Mouse (Mus musculus) ES-CJ7 (cell line): ENCODE results near the gene Tiam2.

Experiments used
- DNase-seq: peaks from one replicate; pipeline ENCODE4 v3.0.0; 2011; ENCODE audit warnings: low read depth, low spot score

Tiam2 gene

GRCm38 (mm10) chr17:3338821-3339220 is 12.4 kb downstream of the Tiam2 start:
- DNase-seq, result no peak

DNA sequence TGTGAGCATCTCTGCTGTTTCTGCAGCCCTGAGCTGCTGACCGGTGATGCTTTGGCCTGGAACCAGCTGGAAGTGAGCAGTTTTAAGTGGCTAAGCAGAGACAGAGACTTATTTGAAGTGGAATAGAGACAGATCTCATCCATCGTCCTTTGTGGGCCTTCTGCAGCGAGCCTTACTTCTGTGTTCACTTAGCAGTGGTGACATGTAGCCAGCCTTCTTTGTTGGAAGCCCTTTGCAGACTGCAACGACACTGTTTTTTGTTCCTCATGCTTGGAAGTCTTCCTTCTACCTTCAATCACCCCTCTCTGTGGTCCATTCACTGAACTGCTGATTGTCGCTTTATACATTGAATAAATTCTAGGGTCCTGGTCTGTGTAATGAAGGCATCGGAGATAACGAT is 18.5 kb downstream of the Tiam2 start:
- DNase-seq, result no peak

GRCm38 (mm10) chr17:3345276-3345885 is 19.0 kb downstream of the Tiam2 start:
- DNase-seq, result no peak

DNA sequence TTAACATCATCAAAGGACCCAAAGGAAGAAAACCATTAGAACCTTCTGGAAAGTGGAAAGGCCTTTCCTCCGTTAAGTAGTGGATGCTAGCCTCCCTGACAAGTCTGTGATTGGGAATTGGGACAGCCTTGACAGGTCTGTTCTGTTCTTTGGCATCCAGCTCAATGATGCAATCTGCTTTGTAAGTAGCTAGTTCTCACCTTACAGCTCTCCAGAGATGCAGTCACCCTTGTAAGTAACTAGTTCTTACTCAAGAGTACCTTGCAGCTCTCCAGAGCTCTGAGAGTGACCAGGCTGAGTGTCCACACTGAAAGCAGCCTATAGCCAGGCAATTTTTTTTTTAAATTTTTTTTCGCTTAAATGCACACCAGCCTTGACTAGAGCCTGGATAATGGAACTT is 21.4 kb downstream of the Tiam2 start:
- DNase-seq, result no peak

GRCm38 (mm10) chr17:3349331-3349730 is 23.0 kb downstream of the Tiam2 start:
- DNase-seq, result no peak

DNA sequence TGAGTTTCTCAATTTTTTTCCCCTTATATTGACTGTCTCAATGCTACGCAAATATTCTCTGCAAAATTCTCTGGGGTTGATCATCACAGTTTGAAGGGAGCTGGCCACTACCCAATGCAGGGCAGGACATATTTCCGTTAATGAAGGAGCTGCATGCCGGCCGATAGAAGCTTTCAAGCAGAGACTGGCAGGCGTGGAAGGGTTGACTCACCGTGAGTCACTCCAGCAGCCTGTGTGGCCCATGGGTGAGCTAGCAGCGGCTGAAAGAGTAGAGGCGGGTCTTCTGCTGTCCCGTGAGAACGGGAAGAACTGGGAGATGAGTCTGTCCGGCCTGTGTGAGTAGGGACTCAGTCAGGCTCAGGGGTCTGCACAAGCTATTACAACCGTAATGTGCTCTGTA is 23.6 kb downstream of the Tiam2 start:
- peak; percentile 7 for DNase-seq

DNA sequence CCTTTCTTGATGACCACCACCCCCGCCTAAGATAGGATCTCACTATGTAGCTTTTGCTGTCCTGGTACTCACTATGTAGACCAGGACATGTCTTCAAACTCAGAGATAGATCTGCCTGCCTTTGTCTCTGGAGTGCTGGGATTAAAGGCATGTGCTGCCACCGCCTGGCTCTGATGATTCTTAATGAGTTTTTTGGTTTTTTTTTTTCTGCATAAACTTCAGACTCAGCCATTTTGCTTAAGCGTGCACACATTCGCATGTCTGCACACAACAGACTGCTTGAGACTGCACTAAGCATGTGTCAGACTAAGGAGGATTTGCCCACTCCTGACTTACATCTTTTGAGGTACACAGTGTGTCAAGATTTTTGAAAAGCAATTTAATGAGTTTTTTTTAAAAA is 24.0 kb downstream of the Tiam2 start:
- DNase-seq, result no peak

DNA sequence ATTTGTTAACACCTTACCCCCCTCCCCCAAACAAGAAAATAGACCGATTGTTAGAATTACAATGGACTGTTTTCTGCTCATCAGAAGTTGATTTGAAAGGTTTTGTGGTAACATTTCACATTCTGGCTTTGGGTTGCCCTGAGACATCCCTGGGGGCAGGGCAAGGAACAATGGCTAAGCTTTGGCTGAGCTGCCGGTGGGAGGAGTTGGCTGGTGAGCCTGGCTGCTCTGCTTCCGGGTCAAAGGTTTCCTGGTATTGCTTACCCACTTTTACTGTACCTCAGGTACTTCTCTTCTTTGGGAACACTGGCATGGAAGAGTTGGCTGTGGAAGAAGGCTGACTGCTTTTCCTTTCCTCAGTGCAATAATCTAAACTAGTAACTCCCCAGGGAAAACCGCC is 25.3 kb downstream of the Tiam2 start:
- DNase-seq, result peak; percentile 46

GRCm38 (mm10) chr17:3353141-3353540 is 26.8 kb downstream of the Tiam2 start:
- peak; percentile 60 for DNase-seq

DNA sequence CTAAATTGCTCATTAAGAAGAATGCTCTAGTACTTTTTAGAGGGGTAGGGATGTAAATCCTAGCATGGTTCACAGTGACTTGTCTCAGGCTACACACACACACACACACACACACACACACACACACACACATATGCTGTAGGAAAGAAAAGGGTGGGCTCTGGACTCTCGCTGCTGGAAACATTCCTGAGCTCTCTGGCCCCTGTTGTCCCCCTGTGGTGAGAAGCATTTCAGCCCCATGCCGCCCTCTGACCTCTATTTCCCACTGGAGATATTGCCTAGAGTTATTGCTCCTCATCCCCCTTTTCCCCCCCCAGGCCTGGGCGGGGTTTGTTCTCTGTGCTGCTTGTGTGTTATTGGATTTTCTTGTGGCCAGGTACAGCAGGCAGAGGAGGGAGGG is 28.5 kb downstream of the Tiam2 start:
- DNase-seq, result no peak

- no peak for DNase-seq
Measured at GRCm38 (mm10) chr17:3356633-3357365, 30.4 kb downstream of the Tiam2 start.

GRCm38 (mm10) chr17:3360236-3360635 is 33.9 kb downstream of the Tiam2 start:
- DNase-seq, result no peak

- no peak for DNase-seq
Measured at GRCm38 (mm10) chr17:3361751-3362150, 35.4 kb downstream of the Tiam2 start.

- no peak for DNase-seq
Measured at GRCm38 (mm10) chr17:3363216-3363615, 36.8 kb downstream of the Tiam2 start.

DNA sequence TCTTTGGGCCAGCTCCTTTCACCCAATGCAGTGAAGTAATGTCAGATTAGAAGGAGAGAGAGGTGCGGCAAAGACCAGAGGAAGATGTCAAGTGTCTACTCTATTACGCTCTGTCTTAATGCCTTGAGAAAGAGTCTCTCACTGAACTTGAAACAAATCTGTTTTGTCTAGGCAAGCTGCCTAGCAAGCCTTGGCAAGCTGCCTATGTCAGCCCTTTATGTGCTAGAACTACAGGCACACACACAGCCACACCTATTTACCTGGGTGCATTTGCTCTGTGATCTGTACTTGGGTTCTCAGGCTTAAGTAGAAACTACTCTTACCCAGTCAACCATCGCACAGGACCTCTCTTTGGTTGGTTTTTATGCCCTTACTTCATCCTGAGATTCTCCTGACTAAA is 40.4 kb downstream of the Tiam2 start:
- DNase-seq, result no peak

GRCm38 (mm10) chr17:3368386-3368785 is 42.0 kb downstream of the Tiam2 start:
- no peak for DNase-seq

DNA sequence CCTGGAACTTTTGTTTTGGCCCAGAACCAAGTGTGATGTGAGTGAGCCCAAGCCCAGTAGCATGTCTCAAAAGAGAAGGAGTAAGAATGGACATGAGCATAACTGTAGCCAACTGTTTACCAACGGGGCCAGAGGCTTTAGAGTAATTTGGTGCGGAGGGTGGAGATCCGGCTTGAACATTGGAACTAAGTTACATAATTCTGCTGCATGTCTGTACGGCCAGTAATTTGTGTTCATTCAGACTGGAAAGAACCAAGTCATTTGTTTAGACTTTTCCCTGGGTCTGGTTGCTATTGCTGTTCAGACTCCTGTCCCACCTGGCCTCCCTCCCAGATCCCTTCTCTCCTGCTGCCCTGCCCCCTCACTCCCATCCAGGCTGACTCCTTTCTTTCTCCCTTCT is 43.3 kb downstream of the Tiam2 start:
- no peak for DNase-seq

- DNase-seq, result no peak
Measured at GRCm38 (mm10) chr17:3378606-3379005, 52.2 kb downstream of the Tiam2 start.

DNA sequence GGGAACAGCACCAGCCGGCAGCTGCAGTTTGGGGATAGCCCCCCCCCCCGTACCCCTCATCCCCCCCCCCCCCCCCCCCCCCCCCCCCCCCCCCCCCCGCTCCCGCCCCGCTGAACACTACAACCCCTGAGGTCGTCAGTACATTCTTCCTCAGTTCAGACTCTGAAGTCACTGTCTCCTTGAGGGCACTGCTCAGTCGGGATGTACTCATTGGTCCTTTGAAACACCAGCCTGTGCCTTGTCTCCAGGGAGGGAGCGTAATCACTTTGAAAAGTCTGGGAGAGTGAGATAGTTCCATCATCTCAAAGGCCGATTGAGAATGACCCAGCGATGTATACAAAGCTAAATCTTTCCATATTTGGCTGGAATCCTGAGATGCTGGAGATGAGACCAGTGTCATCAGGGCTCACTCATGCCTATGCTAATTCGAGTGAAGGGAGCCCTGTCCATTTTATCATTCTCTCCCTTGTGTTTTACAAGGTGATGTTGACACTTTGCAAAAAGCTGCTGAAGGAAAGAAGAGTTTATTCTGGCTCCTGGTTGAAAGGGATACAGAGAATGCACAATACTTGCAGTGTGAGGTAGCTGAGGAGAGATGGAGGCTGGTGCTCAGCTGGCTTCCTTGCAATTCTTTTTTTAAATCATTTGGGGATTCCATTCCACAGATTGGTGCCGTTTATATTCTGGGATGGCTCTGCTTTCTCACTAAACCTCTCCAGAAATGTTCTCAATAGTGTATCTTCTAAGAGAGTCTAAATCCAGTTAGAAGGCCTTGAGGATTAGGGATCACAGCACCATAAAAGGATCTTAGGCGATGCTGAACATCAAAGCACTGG is 53.6 kb downstream of the Tiam2 start:
- DNase-seq, result no peak

DNA sequence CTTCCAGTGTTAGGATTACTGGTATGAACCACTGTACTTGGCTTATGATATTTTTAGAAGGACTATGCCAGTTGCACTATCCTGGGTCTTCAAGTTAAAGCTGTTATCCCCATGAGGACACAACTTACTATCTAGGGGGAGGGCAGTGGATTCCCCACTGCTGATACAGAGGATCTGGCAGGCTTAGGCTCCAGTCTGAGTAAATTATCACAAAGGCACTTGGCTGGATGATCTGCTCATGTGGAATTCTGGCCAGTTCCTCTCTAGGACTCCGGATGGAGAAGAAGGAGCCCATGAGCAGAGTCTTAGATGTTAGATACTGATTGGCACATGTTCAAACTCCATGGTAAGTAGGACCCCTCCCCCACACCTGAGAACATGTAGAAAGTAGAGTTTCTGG is 59.0 kb downstream of the Tiam2 start:
- no peak for DNase-seq

GRCm38 (mm10) chr17:3387819-3388218 is 61.4 kb downstream of the Tiam2 start:
- DNase-seq, result peak; percentile 9

DNA sequence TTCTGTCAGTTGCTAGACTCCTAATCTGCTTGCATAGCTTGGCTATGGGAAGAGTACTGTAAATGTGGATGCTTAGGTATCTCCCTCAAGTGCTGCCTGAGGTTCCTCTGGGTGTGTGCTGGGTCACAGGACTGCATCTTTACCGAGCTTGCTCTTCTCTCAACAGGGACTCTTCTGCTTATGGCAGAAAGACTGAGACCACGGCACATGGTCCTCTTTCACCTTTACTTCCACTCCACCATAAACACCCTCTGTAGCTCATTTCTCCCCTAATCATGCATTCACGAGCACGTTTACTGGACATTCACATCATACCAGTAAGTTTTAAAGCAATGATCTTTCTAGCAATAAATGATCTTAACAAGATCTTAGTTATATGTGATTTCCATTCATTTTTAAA is 63.4 kb downstream of the Tiam2 start:
- no peak for DNase-seq

GRCm38 (mm10) chr17:3393981-3394380 is 67.6 kb downstream of the Tiam2 start:
- no peak for DNase-seq
